Mouse (Mus musculus) heart, embryonic 11.5 days (tissue): ENCODE results near the gene Pum1. TPM values are rescaled to one million over a fixed set of nuclear protein-coding genes. Genes with fewer than 3 reads are reported as not detected.

Source experiments
- ATAC-seq: fragments of 200-750 bp; cut with Nextera tagmentation; replicated peaks from 2 replicates; pipeline ENCODE4 v1.8.0; 2017; ENCODE audit warnings: moderate library complexity; ENCODE audit not compliant: insufficient number of reproducible peaks, low FRiP score, low TSS enrichment
- H3K27ac ChIP-seq: fragments of 300-500 bp; sonication (generic); 2 replicates; pipeline ENCODE4 v1.5.1; 2014; ENCODE audit warnings: mild to moderate bottlenecking, low read depth, low read length
- H3K27me3 ChIP-seq: fragments of 300-500 bp; sonication (generic); 2 replicates; pipeline ENCODE4 v1.6.1; 2014; ENCODE audit warnings: mild to moderate bottlenecking, low read length, mixed read lengths; ENCODE audit not compliant: control insufficient read depth, insufficient read depth
- H3K36me3 ChIP-seq: fragments of 300-500 bp; sonication (generic); 2 replicates; pipeline ENCODE4 v1.6.1; 2014; ENCODE audit warnings: mild to moderate bottlenecking, low read length, moderate library complexity, mixed read lengths; ENCODE audit not compliant: control insufficient read depth, insufficient read depth
- H3K4me1 ChIP-seq: fragments of 300-500 bp; sonication (generic); 2 replicates; pipeline ENCODE4 v1.6.1; 2014; ENCODE audit warnings: low read length; ENCODE audit not compliant: control insufficient read depth, insufficient read depth
- H3K4me2 ChIP-seq: fragments of 300-500 bp; sonication (generic); 2 replicates; pipeline ENCODE4 v1.6.1; 2014; ENCODE audit warnings: mild to moderate bottlenecking, moderate library complexity
- H3K4me3 ChIP-seq: fragments of 300-500 bp; sonication (generic); 2 replicates; pipeline ENCODE4 v1.5.1; 2014; ENCODE audit warnings: low read depth, low read length
- H3K9ac ChIP-seq: fragments of 300-500 bp; sonication (generic); 2 replicates; pipeline ENCODE4 v1.6.1; 2014; ENCODE audit warnings: mild to moderate bottlenecking, low read depth, low read length, moderate library complexity
- H3K9me3 ChIP-seq: fragments of 300-500 bp; sonication (generic); replicated peaks from 2 replicates; pipeline ENCODE4 v1.6.1; 2016; ENCODE audit warnings: low read length; ENCODE audit not compliant: control insufficient read depth
- WGBS: fragments of 180-500 bp; shearing (Covaris S2); extraction: QIAGEN DNeasy Blood & Tissue Kit; methylation state at CpG from one replicate; pipeline ENCODE4 v1.1.7; 2014; ENCODE audit not compliant: insufficient replicate concordance; 5-methylcytosine and 5-hydroxymethylcytosine counted together
- polyA plus RNA-seq: library from polyadenylated mRNA; unstranded; fragments of >200 nt; fragmentation: Nextera tagmentation; extraction: Ambion mirVana; gene quantifications from 2 replicates; pipeline ENCODE4 v1.2.1, GENCODE M21; 2014

Pum1 gene
- polyA plus RNA-seq, 1 experiment from 2014 or later = 68.3 TPM

DNA sequence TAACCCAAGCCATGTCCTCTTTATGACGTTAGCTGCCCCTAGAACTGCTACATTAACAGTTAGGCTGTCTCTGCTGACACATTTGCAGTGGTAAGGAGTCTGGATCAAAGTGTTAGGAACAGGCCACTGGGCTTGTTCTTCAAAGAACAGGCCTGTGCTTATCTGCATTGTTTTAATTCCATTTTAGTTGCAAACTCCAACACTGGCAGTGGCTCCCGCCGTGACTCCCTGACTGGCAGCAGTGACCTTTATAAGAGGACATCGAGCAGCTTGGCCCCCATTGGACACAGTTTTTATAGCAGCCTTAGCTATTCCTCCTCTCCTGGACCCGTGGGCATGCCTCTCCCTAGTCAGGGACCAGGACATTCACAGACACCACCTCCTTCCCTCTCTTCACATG, 90.6 kb downstream of the Pum1 start:
- Histone ChIP-seq H3K9ac (no peak overlapping the region), H3K36me3 (peaks cover 21% of the 10 kb centered on the region), H3K4me1 (peaks cover 31% of the 10 kb centered on the region), H3K9me3 (no peaks in the 10 kb centered on the region), H3K27me3 (no peaks in the 10 kb centered on the region), H3K4me3 (no peak overlapping the region), H3K27ac (peak overlapping the region; percentile 66), H3K4me2 (peak overlapping the region; percentile 11)
- WGBS = 50% methylated on average over 5 of the region's 5 CpGs
- ATAC-seq = peak; percentile 42; the same call in 1 of the 2 replicates

- Histone ChIP-seq H3K4me2 (no peak overlapping the region), H3K27ac (no peak overlapping the region), H3K36me3 (peaks cover 23% of the 10 kb centered on the region), H3K9me3 (no peaks in the 10 kb centered on the region), H3K4me1 (peaks cover 31% of the 10 kb centered on the region), H3K9ac (no peak overlapping the region), H3K4me3 (no peak overlapping the region), H3K27me3 (no peaks in the 10 kb centered on the region)
- no peak for ATAC-seq
- 84% methylated on average over 2 of the region's 2 CpGs for WGBS
Observed at GRCm38 (mm10) chr4:130754776-130755175, 91.7 kb downstream of the Pum1 start.

- Histone ChIP-seq H3K36me3 (peaks cover 30% of the 10 kb centered on the region), H3K4me1 (peaks cover 7% of the 10 kb centered on the region; the same call in 1 of the 2 replicates), H3K9me3 (no peaks in the 10 kb centered on the region), H3K4me3 (no peak overlapping the region), H3K27me3 (no peaks in the 10 kb centered on the region), H3K9ac (no peak overlapping the region), H3K27ac (no peak overlapping the region), H3K4me2 (no peak overlapping the region)
- WGBS = 70% methylated on average over 2 of the region's 2 CpGs
- ATAC-seq = no peak
Observed at GRCm38 (mm10) chr4:130759875-130760274, 96.8 kb downstream of the Pum1 start.

GRCm38 (mm10) chr4:130761809-130762208, 98.7 kb downstream of the Pum1 start:
- Histone ChIP-seq H3K4me2 (no peak overlapping the region), H3K27ac (no peak overlapping the region), H3K36me3 (peaks cover 42% of the 10 kb centered on the region), H3K27me3 (no peaks in the 10 kb centered on the region), H3K9me3 (no peaks in the 10 kb centered on the region), H3K4me1 (peaks cover 3% of the 10 kb centered on the region; the same call in 1 of the 2 replicates), H3K4me3 (no peak overlapping the region), H3K9ac (no peak overlapping the region)
- 73% methylated on average over 5 of the region's 5 CpGs for WGBS
- ATAC-seq = no peak

DNA sequence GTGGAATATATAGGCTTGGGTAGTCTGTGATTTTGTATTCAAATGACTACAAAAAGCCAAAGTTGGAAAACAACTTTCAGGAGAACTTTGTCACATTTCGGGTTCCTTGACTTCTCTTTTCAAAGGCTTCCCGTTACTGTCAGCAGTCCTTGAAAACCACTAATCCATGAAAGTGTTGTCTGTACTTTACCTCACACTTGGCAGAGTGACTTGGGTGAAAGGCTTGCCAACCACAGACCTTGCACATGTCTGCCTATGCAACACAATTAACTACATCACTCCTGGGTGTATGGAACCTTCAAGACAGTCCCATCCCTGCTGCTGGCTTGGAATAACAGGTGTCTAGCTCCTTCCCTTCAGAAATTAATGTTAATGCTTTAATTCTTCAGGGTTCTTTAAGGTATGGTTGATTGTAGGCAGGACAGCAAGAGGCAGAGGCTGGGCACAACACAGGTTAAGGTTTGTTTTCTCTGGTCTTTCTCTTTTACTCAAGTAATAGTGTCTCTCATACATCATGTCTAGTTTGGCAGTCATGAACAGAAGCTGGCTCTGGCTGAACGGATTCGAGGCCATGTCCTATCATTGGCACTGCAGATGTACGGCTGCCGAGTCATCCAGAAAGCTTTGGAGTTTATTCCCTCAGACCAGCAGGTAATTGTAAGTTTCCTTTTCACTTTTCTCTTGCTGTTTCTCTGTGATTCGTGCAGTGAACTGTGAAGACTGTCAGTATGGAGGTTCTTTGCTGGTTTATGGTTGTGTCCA, 102.5 kb downstream of the Pum1 start:
- 88% methylated on average over 7 of the region's 7 CpGs for WGBS

DNA sequence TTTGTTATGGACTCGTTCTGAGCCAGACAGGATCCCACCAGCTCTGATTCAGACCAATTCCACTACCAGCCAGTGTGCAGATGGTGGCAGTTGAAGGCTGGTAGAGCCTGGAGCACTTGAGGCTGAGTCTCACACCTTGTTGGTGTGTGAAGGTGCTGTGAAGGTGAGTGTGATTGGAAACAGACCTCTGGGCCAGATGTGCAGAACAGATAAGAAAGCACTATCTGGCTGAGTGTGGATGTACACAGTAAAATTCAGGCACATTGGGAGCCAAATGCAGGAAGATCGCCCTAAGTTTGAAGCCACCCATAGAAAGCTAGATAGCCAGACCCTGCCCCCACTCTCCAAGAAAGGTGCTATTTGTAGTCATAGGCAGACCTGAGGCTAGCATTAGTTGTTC, 103.3 kb downstream of the Pum1 start:
- Histone ChIP-seq H3K36me3 (peaks cover 44% of the 10 kb centered on the region), H3K9me3 (no peaks in the 10 kb centered on the region), H3K4me3 (no peak overlapping the region), H3K4me2 (no peak overlapping the region), H3K27me3 (no peaks in the 10 kb centered on the region), H3K4me1 (no peaks in the 10 kb centered on the region), H3K27ac (no peak overlapping the region), H3K9ac (no peak overlapping the region)
- 93% methylated on average over 1 of the region's 2 CpGs for WGBS
- ATAC-seq = no peak

More for the DNA sequence above, 102.5 kb downstream of the Pum1 start:
- Histone ChIP-seq H3K4me2 (no peak overlapping the region), H3K9ac (no peak overlapping the region), H3K27ac (no peak overlapping the region), H3K36me3 (peaks cover 41% of the 10 kb centered on the region), H3K4me3 (no peak overlapping the region), H3K27me3 (no peaks in the 10 kb centered on the region), H3K4me1 (no peaks in the 10 kb centered on the region), H3K9me3 (no peaks in the 10 kb centered on the region)
- ATAC-seq = no peak

- Histone ChIP-seq H3K9ac (no peak overlapping the region), H3K27ac (no peak overlapping the region), H3K4me3 (no peak overlapping the region), H3K36me3 (peaks cover 49% of the 10 kb centered on the region), H3K9me3 (no peaks in the 10 kb centered on the region), H3K4me2 (no peak overlapping the region), H3K4me1 (no peaks in the 10 kb centered on the region), H3K27me3 (no peaks in the 10 kb centered on the region)
- WGBS = 94% methylated on average over 4 of the region's 4 CpGs
- ATAC-seq = no peak
Observed at GRCm38 (mm10) chr4:130766926-130767325, 103.8 kb downstream of the Pum1 start.

DNA sequence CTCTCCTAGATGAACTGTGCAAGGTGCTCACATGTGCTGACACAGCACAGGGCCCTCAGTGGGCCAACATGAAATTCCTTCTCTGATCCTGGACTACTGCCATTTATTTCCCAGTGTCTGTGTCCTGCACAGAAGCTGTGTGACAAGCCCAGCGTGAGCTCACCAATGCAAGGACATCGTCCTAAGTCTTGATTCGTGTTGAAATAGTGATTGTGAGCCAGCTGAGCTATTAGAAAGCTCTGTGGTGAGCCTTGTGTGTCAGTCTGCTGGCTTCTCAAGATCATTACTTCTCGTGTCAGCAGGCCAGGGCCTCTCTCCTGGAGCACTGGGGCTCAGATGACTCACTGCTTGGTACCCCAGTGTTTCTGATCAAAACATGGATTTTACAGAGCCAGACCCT, 110.8 kb downstream of the Pum1 start:
- H3K27ac ChIP-seq = no peak overlapping the region
- ATAC-seq = no peak

DNA sequence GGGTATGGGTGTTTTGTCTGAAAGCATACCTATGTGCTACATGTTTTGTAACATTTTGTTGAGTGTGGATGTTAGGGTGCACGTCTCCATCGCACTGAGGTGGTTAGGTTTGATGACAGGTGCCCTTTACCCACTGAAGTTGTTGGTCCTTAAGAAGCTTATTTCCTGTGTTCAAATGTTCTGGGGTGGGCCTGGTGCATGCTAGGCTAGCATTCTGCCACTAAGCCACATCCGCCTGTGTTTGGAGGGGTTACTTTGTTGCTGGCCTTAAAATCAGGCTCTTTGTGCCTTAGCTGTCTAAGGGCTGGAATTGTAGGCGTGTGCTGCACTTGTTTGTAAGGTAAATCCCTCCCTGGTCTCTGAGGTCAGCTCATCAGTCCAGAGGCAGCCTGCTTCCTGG, 111.7 kb downstream of the Pum1 start:
- Histone ChIP-seq H3K4me2 (no peak overlapping the region), H3K9ac (no peak overlapping the region), H3K9me3 (no peaks in the 10 kb centered on the region), H3K27me3 (no peaks in the 10 kb centered on the region), H3K36me3 (peaks cover 55% of the 10 kb centered on the region), H3K4me3 (no peak overlapping the region), H3K27ac (no peak overlapping the region), H3K4me1 (peaks cover 12% of the 10 kb centered on the region)
- no peak for ATAC-seq
- WGBS = 89% methylated on average over 4 of the region's 4 CpGs

More for the DNA sequence above, 110.8 kb downstream of the Pum1 start:
- H3K4me2 ChIP-seq = no peak overlapping the region
- H3K36me3 ChIP-seq = peaks cover 49% of the 10 kb centered on the region
- no peak overlapping the region for H3K4me3 ChIP-seq
- H3K9ac ChIP-seq = no peak overlapping the region
- H3K4me1 ChIP-seq = peaks cover 11% of the 10 kb centered on the region
- no peaks in the 10 kb centered on the region for H3K27me3 ChIP-seq
- WGBS = 88% methylated on average over 4 of the region's 4 CpGs
- no peaks in the 10 kb centered on the region for H3K9me3 ChIP-seq
